Mouse (Mus musculus) E14TG2a.4 (cell line): ENCODE measurements around the gene Mcts1.
A peak's percentile ranks its signal among the peaks of the same experiment; 100 is the strongest.

Source experiments
- H3K27me3 ChIP-seq: 2 replicates; pipeline ENCODE4 v1.6.1; 2014; ENCODE audit warnings: low read length, control low read depth; ENCODE audit not compliant: insufficient read depth
- H3K36me3 ChIP-seq: 2 replicates; pipeline ENCODE4 v1.6.1; 2014; ENCODE audit warnings: low read length, control low read depth; ENCODE audit not compliant: insufficient read depth
- H3K4me1 ChIP-seq: replicated peaks from 2 replicates; pipeline ENCODE4 v1.6.1; 2014; ENCODE audit warnings: low read depth, low read length, control low read depth
- H3K4me3 ChIP-seq: replicated peaks from 2 replicates; pipeline ENCODE4 v1.5.1; 2014; ENCODE audit warnings: mild to moderate bottlenecking, low read length
- H3K9me3 ChIP-seq: 2 replicates; pipeline ENCODE4 v1.6.1; 2014; ENCODE audit warnings: low read length, control low read depth
- CTCF ChIP-seq: conservative IDR thresholded peaks from 2 replicates; pipeline ENCODE4 v1.5.1; 2014; ENCODE audit warnings: low read length
- NANOG ChIP-seq: IDR thresholded peaks from 2 replicates; pipeline ENCODE4 v1.6.1; 2014; ENCODE audit warnings: borderline replicate concordance, low read length, mixed read lengths
- POU5F1 ChIP-seq: IDR thresholded peaks from 2 replicates; pipeline ENCODE4 v1.6.1; 2014; ENCODE audit warnings: low read length, borderline replicate concordance

The Mcts1 gene

GRCm38 (mm10) chrX:38600177-38600994, at the start of gene Mcts1:
Gene Mcts1, plus strand, starts transcription at chrX:38600578.
- Histone ChIP-seq H3K27me3 (no peaks in the 10 kb centered on the region), H3K4me3 (peak within 1 kb of the TSS; percentile 84), H3K36me3 (no peaks in the 10 kb centered on the region), H3K4me1 (0 out of 2 replicates have a peak, but pooled peaks cover 2% of the 10 kb centered on the region), H3K9me3 (no peaks in the 10 kb centered on the region)
- TF ChIP-seq CTCF (no peak), NANOG (peak; percentile 38; the same call in 1 of the 2 replicates)

GRCm38 (mm10) chrX:38553255-38553654, 47.1 kb upstream of the Mcts1 start:
- H3K27me3 ChIP-seq: no peaks in the 10 kb centered on the region
- TF ChIP-seq NANOG: no peak
- no peak for TF ChIP-seq CTCF
- TF ChIP-seq POU5F1: no peak
- peaks cover 89% of the 10 kb centered on the region for H3K36me3 ChIP-seq
- no peak overlapping the region for H3K4me3 ChIP-seq
- no peaks in the 10 kb centered on the region for H3K9me3 ChIP-seq
- H3K4me1 ChIP-seq: no peaks in the 10 kb centered on the region

DNA sequence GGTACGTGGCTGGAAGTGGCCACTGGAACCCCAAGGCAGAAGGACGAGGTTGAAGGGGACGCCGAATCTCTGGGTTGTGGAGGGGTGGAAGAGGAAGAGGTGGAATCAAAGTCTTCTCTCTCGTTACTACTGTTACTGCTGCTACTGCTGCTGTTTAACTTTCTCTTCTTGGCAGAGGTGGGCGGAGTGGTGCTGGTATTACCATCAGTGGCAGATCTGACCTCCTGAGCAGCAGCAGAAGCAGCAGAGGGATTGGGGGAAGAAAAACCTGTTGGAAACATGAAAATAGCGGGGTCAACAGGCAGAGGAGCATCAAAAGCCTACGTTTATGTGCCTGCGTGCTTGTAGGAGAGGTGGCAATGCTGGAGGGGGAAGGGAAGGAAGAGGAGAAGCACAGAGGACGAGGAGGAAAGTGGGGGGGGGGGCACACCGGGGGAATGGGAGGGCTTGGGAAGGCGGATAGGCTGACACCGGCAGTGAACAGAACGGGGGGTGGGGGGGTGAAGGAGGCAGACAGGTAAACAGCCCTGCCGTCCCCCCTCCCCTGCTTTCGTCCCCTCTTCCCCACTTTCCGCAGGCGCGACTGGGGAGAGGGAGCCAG, 36.3 kb upstream of the Mcts1 start:
- TF ChIP-seq POU5F1: no peak
- TF ChIP-seq NANOG: no peak
- no peak for TF ChIP-seq CTCF
- H3K4me1 ChIP-seq: peaks cover 17% of the 10 kb centered on the region; the same call in 1 of the 2 replicates
- peaks cover 49% of the 10 kb centered on the region for H3K36me3 ChIP-seq
- no peaks in the 10 kb centered on the region for H3K27me3 ChIP-seq
- H3K4me3 ChIP-seq: peak overlapping the region; percentile 79
- no peaks in the 10 kb centered on the region for H3K9me3 ChIP-seq

GRCm38 (mm10) chrX:38564542-38565175, 35.7 kb upstream of the Mcts1 start:
- H3K27me3 ChIP-seq: no peaks in the 10 kb centered on the region
- H3K4me3 ChIP-seq: peak overlapping the region; percentile 79
- H3K36me3 ChIP-seq: peaks cover 48% of the 10 kb centered on the region
- H3K9me3 ChIP-seq: no peaks in the 10 kb centered on the region
- TF ChIP-seq POU5F1: no peak
- no peak for TF ChIP-seq NANOG
- TF ChIP-seq CTCF: no peak
- H3K4me1 ChIP-seq: peaks cover 17% of the 10 kb centered on the region; the same call in 1 of the 2 replicates

GRCm38 (mm10) chrX:38565176-38565542, 35.2 kb upstream of the Mcts1 start:
- Histone ChIP-seq H3K4me3 (peak overlapping the region; percentile 74), H3K27me3 (no peaks in the 10 kb centered on the region), H3K9me3 (no peaks in the 10 kb centered on the region), H3K4me1 (peaks cover 17% of the 10 kb centered on the region), H3K36me3 (peaks cover 48% of the 10 kb centered on the region)
- TF ChIP-seq CTCF (no peak), NANOG (no peak), POU5F1 (no peak)

GRCm38 (mm10) chrX:38566521-38567205, 33.7 kb upstream of the Mcts1 start:
- no peaks in the 10 kb centered on the region for H3K9me3 ChIP-seq
- no peak for TF ChIP-seq CTCF
- TF ChIP-seq POU5F1: no peak
- no peak for TF ChIP-seq NANOG
- H3K36me3 ChIP-seq: peaks cover 49% of the 10 kb centered on the region
- H3K27me3 ChIP-seq: no peaks in the 10 kb centered on the region
- H3K4me3 ChIP-seq: peak overlapping the region; percentile 74
- H3K4me1 ChIP-seq: peaks cover 10% of the 10 kb centered on the region

- H3K4me1 ChIP-seq: peaks cover 8% of the 10 kb centered on the region
- no peaks in the 10 kb centered on the region for H3K27me3 ChIP-seq
- TF ChIP-seq POU5F1 (no peak), NANOG (no peak), CTCF (no peak)
- peaks cover 18% of the 10 kb centered on the region for H3K36me3 ChIP-seq
- H3K4me3 ChIP-seq: peak within 1 kb of the TSS; percentile 72
- no peaks in the 10 kb centered on the region for H3K9me3 ChIP-seq
Observed at GRCm38 (mm10) chrX:38576078-38576477, 24.3 kb upstream of the Mcts1 start, which contains the start of gene Cul4b. Gene Cul4b, minus strand, starts transcription at chrX:38576196.

DNA sequence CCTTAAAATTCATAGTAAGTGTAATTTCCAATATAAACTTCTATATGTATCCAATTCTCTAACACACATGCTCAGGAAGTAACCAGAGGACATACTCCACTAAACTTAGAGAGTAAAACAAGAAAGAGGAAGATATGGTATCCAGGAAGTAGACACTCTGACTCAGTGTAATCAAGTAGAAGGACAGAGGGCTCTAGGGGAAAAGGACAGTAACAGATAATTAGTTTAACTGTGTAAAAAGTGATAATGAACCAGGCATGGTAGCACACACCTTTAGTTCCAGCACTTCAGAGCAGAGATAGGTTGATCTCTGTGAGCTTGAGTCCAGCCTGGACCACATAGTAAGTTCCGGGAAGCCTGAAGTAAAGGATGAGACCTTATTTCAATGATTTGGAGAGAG, 19.2 kb upstream of the Mcts1 start:
- TF ChIP-seq NANOG (no peak), POU5F1 (no peak), CTCF (no peak)
- H3K9me3 ChIP-seq: no peaks in the 10 kb centered on the region
- H3K36me3 ChIP-seq: no peaks in the 10 kb centered on the region
- peaks cover 8% of the 10 kb centered on the region for H3K4me1 ChIP-seq
- no peaks in the 10 kb centered on the region for H3K27me3 ChIP-seq
- no peak overlapping the region for H3K4me3 ChIP-seq
